Mouse (Mus musculus) heart, postnatal 36 days (tissue): ENCODE measurements around the gene Trabd2b. TPM values are rescaled to one million over a fixed set of nuclear protein-coding genes. Genes with fewer than 3 reads are reported as not detected.

Source experiments
- DNase-seq, 2 experiments: peaks; one replicate each; pipeline ENCODE4 v3.0.0; 2021 to 2022
- intact Hi-C: fragments of 180-260 bp; cut with DNase I; formaldehyde crosslinking; loops from one replicate; pipeline ENCODE4 v1.15.1; 2025
- total RNA-seq, 2 experiments: library from RNA; stranded (reverse); gene quantifications; 2 replicates each; pipeline ENCODE4 v1.2.3; 2021

The Trabd2b gene
- total RNA-seq, 2 experiments from 2014 or later, result 53.1 to 71.5 TPM

- intact Hi-C loops, result no loop called here
- no peak for DNase-seq
Observed at GRCm38 (mm10) chr4:114523335-114524188, 117.0 kb downstream of the Trabd2b start.

GRCm38 (mm10) chr4:114531591-114531990 is 125.1 kb downstream of the Trabd2b start:
- DNase-seq, result no peak
- intact Hi-C loops, result loop anchor here (5.0 kb wide), 1 partner anchor 59 kb away; no protein-coding TSS in a partner anchor

GRCm38 (mm10) chr4:114533894-114534754 is 127.6 kb downstream of the Trabd2b start:
- intact Hi-C loops, result loop anchor here (5.0 kb wide), 1 partner anchor 62 kb away; no protein-coding TSS in a partner anchor

GRCm38 (mm10) chr4:114537376-114537974 is 131.0 kb downstream of the Trabd2b start:
- intact Hi-C loops, result no loop called here
- no peak for DNase-seq

More at GRCm38 (mm10) chr4:114533894-114534754, 127.6 kb downstream of the Trabd2b start:
- peak; percentile 66 to 68 for DNase-seq

- no peak for DNase-seq
- intact Hi-C loops, result loop anchor here (5.0 kb wide), 1 partner anchor 92 kb away; no protein-coding TSS in a partner anchor
Observed at GRCm38 (mm10) chr4:114540031-114540430, 133.5 kb downstream of the Trabd2b start.

- DNase-seq, result no peak
- intact Hi-C loops, result loop anchor here (5.0 kb wide), 1 partner anchor 91 kb away; no protein-coding TSS in a partner anchor
Observed at GRCm38 (mm10) chr4:114541221-114541620, 134.7 kb downstream of the Trabd2b start.

- intact Hi-C loops, result loop anchor here (5.0 kb wide), 1 partner anchor 90 kb away; no protein-coding TSS in a partner anchor
- DNase-seq, result no peak
Observed at GRCm38 (mm10) chr4:114542136-114542535, 135.6 kb downstream of the Trabd2b start.

GRCm38 (mm10) chr4:114545481-114546200 is 139.1 kb downstream of the Trabd2b start:
- no peak for DNase-seq
- intact Hi-C loops, result loop anchor here (5.0 kb wide), 2 partner anchors 67 to 73 kb away; no protein-coding TSS in a partner anchor

- intact Hi-C loops, result loop anchor here (5.0 kb wide), 2 partner anchors 64 to 76 kb away; no protein-coding TSS in a partner anchor
- DNase-seq, result no peak
Observed at GRCm38 (mm10) chr4:114547658-114548448, 141.3 kb downstream of the Trabd2b start.

GRCm38 (mm10) chr4:114549487-114549886 is 143.0 kb downstream of the Trabd2b start:
- DNase-seq, result no peak
- intact Hi-C loops, result loop anchor here (5.0 kb wide), 2 partner anchors 63 to 77 kb away; no protein-coding TSS in a partner anchor

GRCm38 (mm10) chr4:114550471-114551156 is 144.1 kb downstream of the Trabd2b start:
- DNase-seq, result no peak
- intact Hi-C loops, result no loop called here

- no peak for DNase-seq
- intact Hi-C loops, result no loop called here
Observed at GRCm38 (mm10) chr4:114556880-114557279, 150.4 kb downstream of the Trabd2b start.

- no peak for DNase-seq
- intact Hi-C loops, result no loop called here
Observed at GRCm38 (mm10) chr4:114557731-114558130, 151.2 kb downstream of the Trabd2b start.

- DNase-seq, result no peak
- intact Hi-C loops, result no loop called here
Observed at GRCm38 (mm10) chr4:114558487-114558886, 152.0 kb downstream of the Trabd2b start.

GRCm38 (mm10) chr4:114560638-114561216 is 154.2 kb downstream of the Trabd2b start:
- DNase-seq, result no peak
- intact Hi-C loops, result no loop called here

- intact Hi-C loops, result no loop called here
- no peak for DNase-seq
Observed at GRCm38 (mm10) chr4:114564131-114564695, 157.7 kb downstream of the Trabd2b start.

GRCm38 (mm10) chr4:114567594-114567993 is 161.1 kb downstream of the Trabd2b start:
- intact Hi-C loops, result no loop called here
- DNase-seq, result no peak
